8 mouse cellular contexts compared by ENCODE assay signal in the genomic region with DNA sequence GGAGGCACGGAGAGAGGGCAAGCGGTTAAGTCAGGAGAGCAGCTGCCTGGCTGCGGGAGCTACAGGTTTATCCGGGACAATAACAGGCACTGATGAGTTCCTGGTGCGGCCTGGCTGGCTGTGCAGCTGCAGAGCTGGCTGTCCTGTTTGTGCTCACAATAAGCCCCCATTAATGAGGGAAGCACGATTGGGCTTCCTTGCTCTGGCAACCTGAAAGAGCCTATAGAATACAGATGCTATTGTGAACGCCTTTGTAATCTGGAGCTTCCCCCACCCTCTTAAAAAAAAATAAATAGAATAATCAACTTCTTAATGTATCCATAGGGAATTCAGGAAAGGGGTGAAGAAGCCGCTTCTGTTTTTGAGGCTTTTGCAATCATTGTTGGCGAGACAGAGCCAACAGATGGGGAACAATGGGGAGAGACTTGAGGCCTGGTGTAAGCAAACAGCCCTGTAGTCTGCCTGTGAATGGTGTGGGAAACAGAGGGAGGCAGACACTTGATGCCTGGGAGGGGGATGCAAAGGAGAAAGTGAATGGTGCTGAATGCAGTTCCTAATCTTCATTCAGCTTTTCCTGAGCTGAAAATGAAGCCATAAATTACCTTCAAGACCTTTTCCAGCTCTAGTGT. TPM values are rescaled to one million over a fixed set of nuclear protein-coding genes. Genes with fewer than 3 reads are reported as not detected.
DNase-seq lines count a peak whose midpoint lies in the region; ATAC-seq and TF ChIP-seq lines count a peak whose summit lies in the region.

No protein-coding gene starts in this region.

- 39% methylated on average over 9 of the region's 9 CpGs for WGBS in kidney, postnatal 0 days
- WGBS in embryonic facial prominence, embryonic 13.5 days, result 17% methylated on average over 9 of the region's 9 CpGs
- 4% methylated on average over 9 of the region's 9 CpGs for WGBS in hindbrain, embryonic 14.5 days

- no peak for TF ChIP-seq CTCF in kidney, postnatal 0 days (IDR thresholded peaks at IDR 0.05; ENCODE audit: low read depth)

- peaks cover 10% of the 10 kb centered on the region; the same call in 1 of the 2 replicates for H3K4me1 ChIP-seq in kidney, postnatal 0 days (replicated peaks; ENCODE audit: insufficient read depth, low read length)
- H3K4me1 ChIP-seq in embryonic facial prominence, embryonic 13.5 days, result peaks cover 46% of the 10 kb centered on the region
- peaks cover 44% of the 10 kb centered on the region for H3K4me1 ChIP-seq in hindbrain, embryonic 14.5 days (replicated peaks; ENCODE audit: control insufficient read depth, insufficient read depth, low read length)

- no peaks in the 10 kb centered on the region for H3K36me3 ChIP-seq in kidney, postnatal 0 days (ENCODE audit: insufficient read depth, low read length)
- H3K36me3 ChIP-seq in embryonic facial prominence, embryonic 13.5 days, result no peaks in the 10 kb centered on the region
- H3K36me3 ChIP-seq in hindbrain, embryonic 14.5 days (replicated peaks; ENCODE audit: control insufficient read depth, insufficient read depth), result no peaks in the 10 kb centered on the region

- intact Hi-C loops in gastrocnemius, postnatal 36 days (cut with DNase I), result loop anchor here (5.0 kb wide), 3 partner anchors 83 to 268 kb away; partner anchors contain the start of genes Pon2 and Pon3

- no peak overlapping the region for H3K27ac ChIP-seq in kidney, postnatal 0 days
- H3K27ac ChIP-seq in embryonic facial prominence, embryonic 13.5 days, result peak overlapping the region; percentile 51; the same call in 1 of the 2 replicates
- H3K27ac ChIP-seq in hindbrain, embryonic 14.5 days, result peak overlapping the region; percentile 78

- H3K9ac ChIP-seq in kidney, postnatal 0 days (ENCODE audit: low read depth, low read length), result no peak overlapping the region
- 0 out of 2 replicates have a peak overlapping the region, but pooled peaks have one; percentile 16 for H3K9ac ChIP-seq in embryonic facial prominence, embryonic 13.5 days
- peak overlapping the region; percentile 29 for H3K9ac ChIP-seq in hindbrain, embryonic 14.5 days

- H3K4me2 ChIP-seq in kidney, postnatal 0 days (ENCODE audit: low read length), result peak overlapping the region; percentile 51
- H3K4me2 ChIP-seq in embryonic facial prominence, embryonic 13.5 days, result peak overlapping the region; percentile 53
- H3K4me2 ChIP-seq in hindbrain, embryonic 14.5 days (replicated peaks), result peak overlapping the region; percentile 49

- peak; percentile 43 for DNase-seq in kidney, postnatal 0 days (ENCODE audit: low spot score)
- no peak for DNase-seq in kidney, postnatal 25 days
- DNase-seq in hindbrain, embryonic 14.5 days (ENCODE audit: low spot score), result peak; percentile 59
- DNase-seq in neural tube, embryonic 10.5 days (ENCODE audit: extremely low spot score, low spot score), result peak; percentile 64
- DNase-seq in gastrocnemius, postnatal 36 days, result no peak
- DNase-seq in lung, postnatal 14 days, result no peak

- no peak overlapping the region for H3K4me3 ChIP-seq in kidney, postnatal 0 days (replicated peaks; ENCODE audit: low read depth, low read length)
- H3K4me3 ChIP-seq in embryonic facial prominence, embryonic 13.5 days, result peak overlapping the region; percentile 23; the same call in 1 of the 2 replicates
- no peak overlapping the region for H3K4me3 ChIP-seq in hindbrain, embryonic 14.5 days (replicated peaks; ENCODE audit: low read length)

- ATAC-seq in kidney, postnatal 0 days (replicated peaks; ENCODE audit: low FRiP score, low read depth), result no peak
- ATAC-seq in embryonic facial prominence, embryonic 13.5 days (ENCODE audit: insufficient number of reproducible peaks, insufficient read depth, low FRiP score, low TSS enrichment, low read depth), result no peak
- peak; percentile 43 for ATAC-seq in hindbrain, embryonic 14.5 days (ENCODE audit: low FRiP score)
- ATAC-seq in CD4-positive, CD25-positive, alpha-beta regulatory T cell, adult 4 months, result no peak

- H3K27me3 ChIP-seq in kidney, postnatal 0 days (ENCODE audit: insufficient read depth, low read length), result no peaks in the 10 kb centered on the region
- H3K27me3 ChIP-seq in embryonic facial prominence, embryonic 13.5 days, result 0 out of 2 replicates have a peak, but pooled peaks cover 3% of the 10 kb centered on the region
- no peaks in the 10 kb centered on the region for H3K27me3 ChIP-seq in hindbrain, embryonic 14.5 days (ENCODE audit: control insufficient read depth, insufficient read depth, low read length)

- H3K9me3 ChIP-seq in kidney, postnatal 0 days (replicated peaks; ENCODE audit: low read length), result no peaks in the 10 kb centered on the region
- no peaks in the 10 kb centered on the region for H3K9me3 ChIP-seq in embryonic facial prominence, embryonic 13.5 days
- no peaks in the 10 kb centered on the region for H3K9me3 ChIP-seq in hindbrain, embryonic 14.5 days (ENCODE audit: control insufficient read depth, low read length)

RNA-seq across cellular contexts. Expression of gene Asb4, which starts 2.4 kb away (rescaled TPM):
- 9.4 and 9.7 TPM in 2 replicates for polyA plus RNA-seq in kidney, postnatal 0 days (2015; fragmentation: Nextera tagmentation; extraction: Ambion mirVana)
- polyA plus RNA-seq in embryonic facial prominence, embryonic 13.5 days (2015; fragmentation: Nextera tagmentation; extraction: Ambion mirVana), result 19.6 and 23.9 TPM in 2 replicates
- polyA plus RNA-seq in hindbrain, embryonic 14.5 days (2014; fragmentation: Nextera tagmentation; extraction: Ambion mirVana), result 17.1 and 18.7 TPM in 2 replicates
- under 1 TPM in 1 of 2 experiments, not detected in 1; 0.40 TPM for polyA plus RNA-seq in CD4-positive, CD25-positive, alpha-beta regulatory T cell, adult 4 months (2017; shearing (Covaris generic))
- 10 to 100 TPM in 1 of 2 experiments, 1 to 10 TPM in 1; 9.4 to 10.9 TPM for total RNA-seq in gastrocnemius, postnatal 36 days (2021)

Comparison
In these comparisons a context has a peak if more than half of its experiments do, and no peak if none do; other contexts are left out.
1. DNase-seq: peak in kidney, postnatal 0 days (single experiment), hindbrain, embryonic 14.5 days (single experiment) and neural tube, embryonic 10.5 days (single experiment); none in kidney, postnatal 25 days (0 of 2), gastrocnemius, postnatal 36 days (0 of 2) and lung, postnatal 14 days (single experiment).
2. Peak in every context shown above with its lines, with median percentiles within 50 percentile points of each other: H3K4me2 ChIP-seq.